Mouse (Mus musculus): Measurements from ENCODE around the gene Gpr174.
A peak's percentile ranks its signal among the peaks of the same experiment; 100 is the strongest.

Gpr174 gene

GRCm38 (mm10) chrX:107329849-107330248 is 74.2 kb downstream of the Gpr174 start:
- no peaks in the 10 kb centered on the region for H3K27me3 ChIP-seq (ENCODE audit: control insufficient read depth, insufficient read depth, low read length, poor library complexity, severe bottlenecking)
- DNase-seq (ENCODE audit: low read depth, low spot score), result peak; percentile 74
- H3K36me3 ChIP-seq (ENCODE audit: control insufficient read depth, insufficient read depth, low read length, poor library complexity, severe bottlenecking), result no peaks in the 10 kb centered on the region

- Histone ChIP-seq H3K36me3 (ENCODE audit: control insufficient read depth, insufficient read depth, low read length, poor library complexity, severe bottlenecking) (no peaks in the 10 kb centered on the region), H3K27me3 (ENCODE audit: control insufficient read depth, insufficient read depth, low read length, poor library complexity, severe bottlenecking) (no peaks in the 10 kb centered on the region)
- no peak for DNase-seq (ENCODE audit: low read depth, low spot score)
Observed at GRCm38 (mm10) chrX:107336609-107337008, 80.9 kb downstream of the Gpr174 start.

DNA sequence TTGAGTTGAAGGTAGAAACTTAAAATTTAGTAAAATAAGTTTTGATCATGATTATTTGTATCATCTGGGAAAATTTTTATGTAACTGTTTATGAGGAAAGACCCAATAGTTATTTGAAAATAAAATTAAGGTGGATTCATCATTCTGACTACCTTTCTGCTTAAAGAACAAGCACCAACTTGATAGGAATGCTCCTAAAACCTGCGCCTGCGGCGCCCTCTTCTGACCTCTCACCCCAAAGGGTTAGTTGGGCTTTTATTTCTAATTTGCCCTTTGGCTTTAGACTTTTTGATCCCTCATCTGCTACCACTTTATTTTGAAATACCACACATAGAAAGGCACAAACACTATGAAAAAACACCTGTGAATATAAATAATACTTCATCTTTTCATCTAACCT is 86.3 kb downstream of the Gpr174 start:
- H3K27me3 ChIP-seq (ENCODE audit: control insufficient read depth, insufficient read depth, low read length, poor library complexity, severe bottlenecking), result no peaks in the 10 kb centered on the region
- DNase-seq (ENCODE audit: low read depth, low spot score), result peak; percentile 72
- H3K36me3 ChIP-seq (ENCODE audit: control insufficient read depth, insufficient read depth, low read length, poor library complexity, severe bottlenecking), result no peaks in the 10 kb centered on the region

All from splenic B cell, adult 2 months (primary cell).